Mouse (Mus musculus) olfactory bulb, adult 2 months (tissue): ENCODE results near the gene Rnase2b.

Experiments used
- CTCF ChIP-seq: fragments of 200-500 bp; IDR thresholded peaks from 2 replicates; pipeline ENCODE4 v1.5.1; 2012; ENCODE audit warnings: low read depth, mild to moderate bottlenecking, low read length, moderate library complexity; ENCODE audit not compliant: insufficient read depth
- POLR2A ChIP-seq: fragments of 200-500 bp; IDR thresholded peaks from 2 replicates; pipeline ENCODE4 v1.6.1; 2012; ENCODE audit warnings: mild to moderate bottlenecking, low read depth, low read length, moderate library complexity; ENCODE audit not compliant: insufficient read depth

DNA sequence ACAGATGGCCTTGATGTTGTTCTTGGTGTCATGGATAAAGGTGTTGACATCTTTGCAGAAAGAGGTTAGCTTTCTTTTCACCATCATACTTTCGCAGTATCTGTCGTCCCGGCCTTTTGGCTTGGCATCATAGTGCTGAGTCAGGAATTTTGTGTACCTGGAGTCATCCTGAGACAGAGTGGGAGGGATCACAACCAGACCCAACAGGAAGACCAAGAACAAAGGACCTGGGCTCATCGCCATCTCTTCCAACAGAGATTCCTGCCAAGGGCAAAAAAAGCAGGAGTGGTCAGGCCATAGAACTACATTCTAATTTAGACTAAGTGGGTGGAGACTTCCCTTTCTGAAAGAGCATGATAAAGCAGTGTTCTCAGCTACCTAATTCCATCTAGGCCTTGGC is 33.6 kb downstream of the Rnase2b start:
- TF ChIP-seq CTCF = no peak
- TF ChIP-seq POLR2A = no peak
